Mouse (Mus musculus): ENCODE data around the gene Gm17689. TPM values are rescaled to one million over a fixed set of nuclear protein-coding genes. Genes with fewer than 3 reads are reported as not detected.

The Gm17689 gene
- polyA plus RNA-seq (2016; fragmentation: Nextera tagmentation; extraction: Ambion mirVana), result not detected in 2 replicates

- Histone ChIP-seq H3K4me2 (replicated peaks) (no peak within 1 kb of the TSS), H3K9me3 (peaks cover 18% of the 10 kb centered on the region; the same call in 1 of the 2 replicates), H3K4me3 (no peak within 1 kb of the TSS), H3K4me1 (no peaks in the 10 kb centered on the region), H3K27me3 (replicated peaks) (no peaks in the 10 kb centered on the region), H3K36me3 (no peaks in the 10 kb centered on the region), H3K27ac (no peak within 1 kb of the TSS), H3K9ac (no peak within 1 kb of the TSS)
- no peak for ATAC-seq (ENCODE audit: low FRiP score, low read depth)
- 74% methylated on average over 1 of the region's 1 CpGs for WGBS
Measured at GRCm38 (mm10) chr9:36582535-36582934, at the start of gene Gm17689. Gm17689 (minus strand) TSS chr9:36582635.

GRCm38 (mm10) chr9:36541863-36542262 is 40.6 kb downstream of the Gm17689 start, which contains the start of gene Gm5615:
Gm5615 (minus strand) TSS chr9:36541963.
- H3K4me3 ChIP-seq, result no peak within 1 kb of the TSS
- H3K4me1 ChIP-seq, result no peaks in the 10 kb centered on the region
- no peak within 1 kb of the TSS for H3K9ac ChIP-seq
- H3K36me3 ChIP-seq, result no peaks in the 10 kb centered on the region
- H3K27ac ChIP-seq, result no peak within 1 kb of the TSS
- H3K27me3 ChIP-seq (replicated peaks), result no peaks in the 10 kb centered on the region
- no peak for ATAC-seq (ENCODE audit: low FRiP score, low read depth)
- WGBS, result 90% methylated on average over 2 of the region's 2 CpGs
- peaks cover 8% of the 10 kb centered on the region for H3K9me3 ChIP-seq
- no peak within 1 kb of the TSS for H3K4me2 ChIP-seq (replicated peaks)

Other genes starting within 250 kb of the Gm17689 start
- gene Gm7257, start 150.8 kb downstream of the Gm17689 start, polyA plus RNA-seq (2016; fragmentation: Nextera tagmentation; extraction: Ambion mirVana), result not detected in 2 replicates
- gene Gm9513, start 107.0 kb downstream of the Gm17689 start, polyA plus RNA-seq (2016; fragmentation: Nextera tagmentation; extraction: Ambion mirVana), result not detected in 2 replicates
- not detected in 2 replicates for gene Gm5615, start 40.7 kb downstream of the Gm17689 start, polyA plus RNA-seq (2016; fragmentation: Nextera tagmentation; extraction: Ambion mirVana)
- not detected in 2 replicates for gene A630095E13Rik, start 60.7 kb upstream of the Gm17689 start, polyA plus RNA-seq (2016; fragmentation: Nextera tagmentation; extraction: Ambion mirVana)
- gene Acrv1, start 110.6 kb upstream of the Gm17689 start, polyA plus RNA-seq (2016; fragmentation: Nextera tagmentation; extraction: Ambion mirVana), result not detected in 2 replicates
- 27.2 and 30.1 TPM in 2 replicates for gene Chek1, start 144.4 kb upstream of the Gm17689 start, polyA plus RNA-seq (2016; fragmentation: Nextera tagmentation; extraction: Ambion mirVana)
- gene Stt3a, start 185.0 kb upstream of the Gm17689 start, polyA plus RNA-seq (2016; fragmentation: Nextera tagmentation; extraction: Ambion mirVana), result 144 and 155 TPM in 2 replicates
- 119 and 122 TPM in 2 replicates for gene Ei24, start 214.8 kb upstream of the Gm17689 start, polyA plus RNA-seq (2016; fragmentation: Nextera tagmentation; extraction: Ambion mirVana)
- 428 and 435 TPM in 2 replicates for gene Fez1, start 239.2 kb upstream of the Gm17689 start, polyA plus RNA-seq (2016; fragmentation: Nextera tagmentation; extraction: Ambion mirVana)